Mouse (Mus musculus) erythroblast, adult 5-6 weeks (primary cell): Measurements from ENCODE around the gene Iffo2. TPM values are rescaled to one million over a fixed set of nuclear protein-coding genes. Genes with fewer than 3 reads are reported as not detected.

Source experiments
- total RNA-seq, 2 experiments: library from RNA; stranded (forward) in 1 of 2; stranded (reverse) in 1 of 2; fragments of 150-400 nt in 1 of 2; fragments of 200-764, 138-1000 nt in 1 of 2; gene quantifications; 2 replicates each; pipeline versions ENCODE4 v1.2.3 to v1.2.4; 2015 to 2017; ENCODE audit warnings: low replicate concordance in 2 of 2

Gene Iffo2
- total RNA-seq, 2 experiments from 2014 or later, result 1.9 TPM; not detected in 1

Other genes starting within 250 kb of the Iffo2 start
- 1.5 TPM in 1 of 2 replicates, not detected in the other for gene Pqlc2, start 219.8 kb upstream of the Iffo2 start, total RNA-seq (2015; ENCODE audit: low replicate concordance)
- 3.5 TPM in 1 of 2 replicates, not detected in the other for gene Pqlc2, start 219.8 kb upstream of the Iffo2 start, total RNA-seq (2017; ENCODE audit: low replicate concordance)
- gene Akr7a5, start 219.8 kb upstream of the Iffo2 start, total RNA-seq (2015; ENCODE audit: low replicate concordance), result 3.8 TPM in 1 of 2 replicates, not detected in the other
- gene Akr7a5, start 219.8 kb upstream of the Iffo2 start, total RNA-seq (2017; ENCODE audit: low replicate concordance), result 0.43 and 0.70 TPM in 2 replicates
- gene Mrto4, start 178.0 kb upstream of the Iffo2 start, total RNA-seq (2015; ENCODE audit: low replicate concordance), result 27.6 and 29.2 TPM in 2 replicates
- 11.8 and 14.5 TPM in 2 replicates for gene Mrto4, start 178.0 kb upstream of the Iffo2 start, total RNA-seq (2017; ENCODE audit: low replicate concordance)
- gene Emc1, start 178.0 kb upstream of the Iffo2 start, total RNA-seq (2015; ENCODE audit: low replicate concordance), result 3.3 and 8.2 TPM in 2 replicates
- gene Emc1, start 178.0 kb upstream of the Iffo2 start, total RNA-seq (2017; ENCODE audit: low replicate concordance), result 14.8 and 26.1 TPM in 2 replicates
- 165 and 179 TPM in 2 replicates for gene Ubr4, start 177.9 kb upstream of the Iffo2 start, total RNA-seq (2015; ENCODE audit: low replicate concordance)
- gene Ubr4, start 177.9 kb upstream of the Iffo2 start, total RNA-seq (2017; ENCODE audit: low replicate concordance), result 158 and 168 TPM in 2 replicates
- not detected in 2 replicates for gene Gm21969, start 72.6 kb downstream of the Iffo2 start, total RNA-seq (2015; ENCODE audit: low replicate concordance)
- gene Gm21969, start 72.6 kb downstream of the Iffo2 start, total RNA-seq (2017; ENCODE audit: low replicate concordance), result 0.60 TPM in 1 of 2 replicates, not detected in the other
- 1.3 TPM in 2 replicates for gene Aldh4a1, start 92.3 kb downstream of the Iffo2 start, total RNA-seq (2015; ENCODE audit: low replicate concordance)
- 2.0 and 3.8 TPM in 2 replicates for gene Aldh4a1, start 92.3 kb downstream of the Iffo2 start, total RNA-seq (2017; ENCODE audit: low replicate concordance)
- not detected in 2 replicates for gene Tas1r2, start 123.0 kb downstream of the Iffo2 start, total RNA-seq (2015; ENCODE audit: low replicate concordance)
- not detected in 2 replicates for gene Tas1r2, start 123.0 kb downstream of the Iffo2 start, total RNA-seq (2017; ENCODE audit: low replicate concordance)